Mouse (Mus musculus) testis, postnatal 14 days (tissue): ENCODE results near the gene Ppil2.

Experiments
- DNase-seq: peaks from one replicate; pipeline ENCODE4 v3.0.0; 2021; ENCODE audit warnings: low spot score

Gene Ppil2

DNA sequence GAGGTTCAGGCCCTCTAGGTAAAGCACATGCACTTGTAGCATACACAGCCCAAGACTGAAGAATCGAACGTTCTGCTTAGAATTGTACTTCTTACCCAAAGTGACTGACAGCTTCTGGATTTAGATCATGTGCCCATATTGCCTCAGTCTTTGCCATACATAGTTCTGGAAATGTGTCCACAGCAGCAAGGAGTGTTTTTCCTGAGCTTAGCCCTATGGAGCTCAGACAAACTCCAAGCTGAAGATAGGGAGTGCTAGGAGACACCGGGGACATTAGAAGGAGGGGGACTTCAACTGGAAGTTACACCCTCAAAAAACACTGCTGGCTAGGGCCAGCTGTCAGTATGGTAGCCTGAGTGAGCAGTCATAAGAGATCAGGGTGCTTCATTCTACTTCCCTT lies 70.3 kb downstream of the Ppil2 start:
- DNase-seq: no peak
